Comparison of ENCODE assay signal across 13 mouse cellular contexts in the genomic region with DNA sequence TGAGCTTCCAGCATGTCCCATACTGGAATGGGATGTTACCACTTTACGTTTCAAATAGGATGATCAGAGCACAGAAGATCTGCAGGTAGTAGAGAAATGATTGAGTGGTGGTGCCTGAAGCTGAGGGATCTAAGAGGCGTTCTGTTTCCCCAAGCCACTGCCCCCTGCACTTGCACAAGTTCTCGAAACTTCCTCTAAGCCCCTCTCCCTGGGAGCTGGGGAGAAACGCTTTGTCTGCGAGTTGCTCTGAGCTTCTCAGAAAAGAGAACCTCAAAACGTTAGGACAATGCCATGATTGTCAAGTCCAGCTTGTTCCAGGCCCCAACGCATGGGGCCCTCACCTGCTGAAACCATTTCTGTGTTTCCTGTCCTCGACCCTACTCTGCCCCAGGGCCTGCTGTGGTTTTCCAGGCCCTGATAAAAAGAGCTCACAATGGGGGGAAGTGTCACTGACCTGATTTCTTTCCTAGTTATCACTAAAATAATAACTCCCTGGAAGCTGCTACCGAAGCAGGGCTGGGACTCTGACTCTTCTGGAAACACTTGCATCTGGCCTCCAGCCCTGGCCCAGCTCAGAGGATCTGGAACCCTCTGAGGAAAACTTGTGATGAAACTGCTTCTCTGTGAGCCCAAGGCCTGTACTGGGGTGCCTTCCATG.
DNase-seq lines count a peak whose midpoint lies in the region; ATAC-seq lines count a peak whose summit lies in the region.
"Had no signal": no experiment of that assay in that cellular context is flagged by ENCODE, and none has a peak within 500 bp of the region (broad histone marks: within the 10 kb centered on the region; RNA-seq: fewer than 3 reads in every experiment).

No protein-coding gene starts in this region.

- peak overlapping the region; percentile 64 for H3K27ac ChIP-seq in heart, embryonic 11.5 days (ENCODE audit: low read depth, low read length)
- H3K27ac ChIP-seq in neural tube, embryonic 15.5 days (replicated peaks) = no peak overlapping the region
- H3K27ac ChIP-seq: kidney, postnatal 0 days had no signal

- DNase-seq in adrenal gland, adult 2 months = peak; percentile 43
- no peak for DNase-seq in adrenal gland, adult 8-10 months
- DNase-seq in gastrocnemius, postnatal 10 days = peak; percentile 46
- peak; percentile 38 for DNase-seq in heart, postnatal 4 days
- DNase-seq in spleen, adult 12 weeks (ENCODE audit: low spot score) = no peak
- DNase-seq in left cerebral cortex, postnatal 10 days (ENCODE audit: extremely low spot score in 1 of 2, low spot score in 2 of 2) = no peak
- DNase-seq: cerebellum, adult 9-11 months; liver had no signal

- 50% methylated on average over 9 of the region's 9 CpGs for WGBS in heart, embryonic 11.5 days (ENCODE audit: insufficient replicate concordance)
- WGBS in neural tube, embryonic 15.5 days = 82% methylated on average over 9 of the region's 9 CpGs

- intact Hi-C loops in left cerebral cortex, postnatal 10 days (cut with DNase I) = no loop called here

- H3K4me3 ChIP-seq in heart, embryonic 11.5 days (ENCODE audit: low read depth, low read length) = no peak overlapping the region
- no peak overlapping the region for H3K4me3 ChIP-seq in neural tube, embryonic 15.5 days (replicated peaks)
- H3K4me3 ChIP-seq: myocyte had no signal

- H3K9me3 ChIP-seq in heart, embryonic 11.5 days (replicated peaks; ENCODE audit: control insufficient read depth, low read length) = no peaks in the 10 kb centered on the region
- H3K9me3 ChIP-seq in neural tube, embryonic 15.5 days (replicated peaks) = no peaks in the 10 kb centered on the region

- no peak overlapping the region for H3K4me2 ChIP-seq in heart, embryonic 11.5 days
- no peak overlapping the region for H3K4me2 ChIP-seq in neural tube, embryonic 15.5 days
- H3K4me2 ChIP-seq: midbrain, embryonic 11.5 days had no signal

- H3K4me1 ChIP-seq in heart, embryonic 11.5 days (ENCODE audit: control insufficient read depth, insufficient read depth, low read length) = no peaks in the 10 kb centered on the region
- no peaks in the 10 kb centered on the region for H3K4me1 ChIP-seq in neural tube, embryonic 15.5 days

- no peaks in the 10 kb centered on the region for H3K27me3 ChIP-seq in heart, embryonic 11.5 days (ENCODE audit: control insufficient read depth, insufficient read depth, low read length)
- no peaks in the 10 kb centered on the region for H3K27me3 ChIP-seq in neural tube, embryonic 15.5 days (replicated peaks)

- H3K9ac ChIP-seq in heart, embryonic 11.5 days (ENCODE audit: low read depth, low read length) = no peak overlapping the region
- no peak overlapping the region for H3K9ac ChIP-seq in neural tube, embryonic 15.5 days (replicated peaks)

- no peaks in the 10 kb centered on the region for H3K36me3 ChIP-seq in heart, embryonic 11.5 days (ENCODE audit: control insufficient read depth, insufficient read depth, low read length)
- no peaks in the 10 kb centered on the region for H3K36me3 ChIP-seq in neural tube, embryonic 15.5 days

- ATAC-seq in heart, embryonic 11.5 days (replicated peaks; ENCODE audit: insufficient number of reproducible peaks, low FRiP score, low TSS enrichment) = 0 out of 2 replicates have a peak, but pooled peaks have one; percentile 36
- no peak for ATAC-seq in neural tube, embryonic 15.5 days (ENCODE audit: low FRiP score)

Comparison
In these comparisons a context has a peak if more than half of its experiments do, and no peak if none do; other contexts are left out.
1. DNase-seq: peak in adrenal gland, adult 2 months (single experiment), gastrocnemius, postnatal 10 days (single experiment) and heart, postnatal 4 days (single experiment); none in adrenal gland, adult 8-10 months (single experiment), spleen, adult 12 weeks (single experiment) and left cerebral cortex, postnatal 10 days (0 of 2).